Mouse (Mus musculus): ENCODE data around the gene Tmem220. TPM values are rescaled to one million over a fixed set of nuclear protein-coding genes. Genes with fewer than 3 reads are reported as not detected.

Tmem220 gene
- polyA plus RNA-seq (2015; fragmentation: Nextera tagmentation; extraction: Ambion mirVana), result 1.5 and 2.7 TPM in 2 replicates

DNA sequence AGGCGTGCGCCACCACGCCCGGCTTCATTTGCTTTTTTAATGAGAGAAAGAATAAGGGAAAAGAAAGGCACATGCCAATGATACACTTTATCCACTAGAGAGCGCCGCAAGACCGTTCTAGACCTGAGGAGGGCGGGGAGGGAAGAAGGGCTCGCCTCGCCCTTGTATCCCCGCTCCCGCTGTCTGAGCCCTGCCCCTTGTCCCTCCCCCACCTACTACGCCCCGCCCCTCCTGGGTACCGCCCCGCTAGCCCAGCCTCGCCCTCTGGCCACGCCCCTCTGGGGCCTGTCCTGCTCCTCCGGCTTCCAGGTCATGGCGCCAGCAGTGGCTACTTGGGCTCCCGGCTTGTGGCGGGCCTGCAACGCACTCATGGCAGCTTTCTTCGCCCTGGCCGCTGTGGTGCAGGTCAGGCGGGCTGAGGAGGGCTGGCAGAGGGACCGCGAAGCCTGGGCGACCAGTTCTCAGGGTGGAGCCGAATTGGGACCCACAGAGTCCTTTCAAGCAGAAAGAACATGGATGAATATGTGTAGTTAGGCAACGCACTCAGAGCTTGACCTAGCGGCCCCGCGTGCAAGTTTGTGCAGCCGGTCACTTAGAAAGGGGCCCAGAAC is at the start of gene Tmem220:
Gene Tmem220, plus strand, starts transcription at position 288 of the 611 bp plus-strand sequence.
- Histone ChIP-seq H3K4me1 (peaks cover 16% of the 10 kb centered on the region), H3K9ac (peak within 1 kb of the TSS; percentile 83), H3K27ac (replicated peaks) (no peak within 1 kb of the TSS; the same call in 1 of the 2 replicates), H3K9me3 (no peaks in the 10 kb centered on the region), H3K36me3 (no peaks in the 10 kb centered on the region), H3K27me3 (replicated peaks) (peaks cover 10% of the 10 kb centered on the region), H3K4me2 (peak within 1 kb of the TSS; percentile 81), H3K4me3 (peak within 1 kb of the TSS; percentile 66)
- peak; percentile 99 for ATAC-seq (ENCODE audit: extremely low read depth, insufficient number of reproducible peaks, low FRiP score, low TSS enrichment)
- under 1% methylated on average over 35 of the region's 35 CpGs for WGBS

DNA sequence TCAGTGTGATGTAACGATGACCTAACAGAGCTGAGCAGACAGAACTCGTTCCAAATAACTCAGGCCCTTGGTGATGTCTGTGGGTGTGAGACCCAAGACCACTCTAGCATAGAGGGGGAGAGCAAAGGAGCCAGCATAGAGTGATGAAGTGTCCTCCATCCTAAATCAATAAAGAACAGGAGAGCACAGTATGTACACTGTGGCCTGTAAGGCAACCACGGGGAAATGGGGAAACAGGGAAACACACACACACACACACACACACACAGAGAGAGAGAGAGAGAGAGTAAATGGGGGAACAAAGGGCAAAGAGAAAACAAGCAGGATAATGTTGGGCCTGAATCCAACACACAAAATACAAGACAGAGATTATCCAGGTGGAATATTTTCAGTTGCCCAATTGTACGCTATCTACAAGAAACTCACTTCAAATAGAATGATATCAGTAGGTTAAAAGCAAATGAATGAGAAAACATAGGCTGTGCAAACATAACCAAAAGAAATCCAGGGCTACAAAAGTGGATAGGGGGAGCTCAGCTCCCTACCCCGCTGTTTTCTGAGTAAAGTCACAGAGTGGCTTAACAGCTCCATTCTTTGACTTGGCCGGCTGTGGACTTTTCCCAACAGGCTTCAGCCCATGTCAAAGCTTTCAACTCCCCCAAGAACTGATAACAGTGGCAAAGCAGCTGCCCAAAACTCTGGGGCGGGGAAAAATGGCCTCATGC is 49.2 kb upstream of the Tmem220 start:
- 75% methylated on average over 7 of the region's 7 CpGs for WGBS
- Histone ChIP-seq H3K4me3 (no peak overlapping the region), H3K4me2 (no peak overlapping the region), H3K9ac (no peak overlapping the region), H3K9me3 (peaks cover 16% of the 10 kb centered on the region), H3K4me1 (no peaks in the 10 kb centered on the region), H3K27me3 (replicated peaks) (0 out of 2 replicates have a peak, but pooled peaks cover 18% of the 10 kb centered on the region), H3K27ac (replicated peaks) (no peak overlapping the region), H3K36me3 (no peaks in the 10 kb centered on the region)
- ATAC-seq (ENCODE audit: extremely low read depth, insufficient number of reproducible peaks, low FRiP score, low TSS enrichment), result no peak

DNA sequence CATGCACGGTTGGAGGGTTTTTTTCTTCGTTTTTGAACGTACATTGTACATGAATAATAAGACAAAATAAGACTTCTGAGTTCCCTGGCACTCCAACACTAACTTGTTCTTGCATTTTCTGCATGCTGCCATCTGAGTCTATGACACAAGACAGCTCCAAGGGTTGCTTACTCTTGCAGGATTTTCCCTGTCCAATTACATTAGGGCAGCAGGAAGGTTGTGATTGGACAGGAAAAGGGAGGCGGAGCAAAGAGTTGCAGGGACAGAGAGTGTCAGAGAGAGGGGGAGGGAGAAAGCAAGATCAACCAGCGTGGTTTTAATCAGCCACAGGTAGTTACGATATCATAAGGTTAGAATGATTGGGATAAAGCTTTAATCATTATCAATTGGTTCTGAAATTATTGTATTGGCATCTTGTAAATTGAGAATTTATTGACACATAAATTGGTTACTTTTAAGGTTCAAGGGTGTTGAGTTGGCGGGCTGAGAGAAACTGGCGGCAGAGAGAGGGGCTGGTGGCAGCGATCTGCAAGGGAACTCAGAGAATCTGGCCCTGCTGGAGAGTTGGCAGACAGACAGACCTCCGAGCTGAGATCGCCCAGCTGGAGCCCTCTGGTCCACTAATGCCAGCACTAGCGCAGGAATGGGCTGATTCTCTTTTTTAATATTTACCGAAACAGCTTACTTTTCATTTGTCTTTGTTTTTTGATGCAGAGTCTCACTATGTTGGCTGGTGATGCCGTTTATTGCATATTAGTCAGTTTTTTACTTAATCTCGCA is 43.4 kb upstream of the Tmem220 start:
- H3K36me3 ChIP-seq, result no peaks in the 10 kb centered on the region
- no peak for ATAC-seq (ENCODE audit: extremely low read depth, insufficient number of reproducible peaks, low FRiP score, low TSS enrichment)
- 63% methylated on average over 15 of the region's 15 CpGs for WGBS
- H3K4me2 ChIP-seq, result no peak overlapping the region
- H3K27ac ChIP-seq (replicated peaks), result no peak overlapping the region
- H3K4me3 ChIP-seq, result no peak overlapping the region
- H3K9ac ChIP-seq, result no peak overlapping the region
- H3K27me3 ChIP-seq (replicated peaks), result no peaks in the 10 kb centered on the region; the same call in 1 of the 2 replicates
- H3K4me1 ChIP-seq, result peaks cover 30% of the 10 kb centered on the region
- H3K9me3 ChIP-seq, result 0 out of 2 replicates have a peak, but pooled peaks cover 2% of the 10 kb centered on the region

DNA sequence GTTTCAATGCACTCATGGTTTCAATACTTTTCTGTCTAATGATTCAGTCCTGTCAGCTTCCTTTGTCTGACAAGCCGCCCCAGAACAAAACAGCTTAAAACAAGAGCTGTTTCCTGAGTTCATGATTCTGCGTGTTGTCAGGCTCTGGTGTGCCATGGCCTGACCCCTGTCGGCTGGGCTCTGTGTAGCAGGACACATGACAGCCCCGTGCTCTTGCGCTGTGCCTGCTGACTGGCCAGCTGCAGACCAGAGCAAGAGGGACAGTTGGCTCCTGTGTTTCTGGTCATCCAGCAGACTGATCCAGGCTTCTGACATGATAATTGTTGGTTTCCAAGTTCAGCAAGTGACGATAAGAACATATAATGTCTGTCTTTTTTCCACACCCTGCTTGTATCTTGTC is 42.2 kb upstream of the Tmem220 start:
- Histone ChIP-seq H3K27me3 (replicated peaks) (no peaks in the 10 kb centered on the region; the same call in 1 of the 2 replicates), H3K4me2 (no peak overlapping the region), H3K4me1 (peaks cover 30% of the 10 kb centered on the region), H3K9ac (no peak overlapping the region), H3K9me3 (no peaks in the 10 kb centered on the region), H3K36me3 (no peaks in the 10 kb centered on the region), H3K4me3 (no peak overlapping the region), H3K27ac (replicated peaks) (no peak overlapping the region)
- 26% methylated on average over 6 of the region's 6 CpGs for WGBS
- no peak for ATAC-seq (ENCODE audit: extremely low read depth, insufficient number of reproducible peaks, low FRiP score, low TSS enrichment)

DNA sequence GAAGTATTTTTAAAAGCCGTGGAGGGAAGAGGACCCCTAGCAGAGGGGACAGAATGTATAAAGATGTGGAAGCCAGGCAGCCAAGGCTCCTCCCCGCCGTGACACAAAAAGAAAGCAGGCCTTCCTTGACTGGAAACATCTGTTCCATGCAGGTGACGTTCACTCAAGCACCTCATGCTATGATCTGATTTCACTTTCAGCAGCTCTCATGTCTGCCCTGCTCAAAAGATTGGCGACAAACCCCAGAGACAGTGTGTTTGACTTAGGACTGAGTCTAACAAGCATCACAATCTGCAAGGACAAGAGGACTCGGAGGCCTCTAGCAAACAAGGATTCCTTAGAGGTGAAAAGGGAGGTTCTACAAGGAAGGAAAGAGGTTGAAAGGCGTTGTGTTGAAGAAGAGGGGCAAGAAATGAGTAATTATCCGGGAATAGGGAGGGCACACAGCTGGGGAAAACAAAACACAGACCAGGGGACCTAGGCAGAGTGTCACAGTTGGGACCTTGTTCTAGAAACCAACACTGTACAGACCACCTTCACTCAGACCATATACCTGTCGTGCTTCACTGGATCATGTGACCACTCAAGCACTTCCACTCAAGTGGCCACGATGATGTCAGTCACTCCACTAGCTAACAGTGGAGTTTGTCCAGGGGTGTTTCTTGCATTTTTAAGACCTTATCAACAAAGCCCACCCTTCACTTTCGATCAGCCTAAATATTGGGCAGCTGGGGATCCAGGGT is 41.4 kb upstream of the Tmem220 start:
- no peaks in the 10 kb centered on the region; the same call in none of the 2 replicates for H3K27me3 ChIP-seq (replicated peaks)
- no peaks in the 10 kb centered on the region for H3K9me3 ChIP-seq
- H3K27ac ChIP-seq (replicated peaks), result peak overlapping the region; percentile 63
- H3K4me3 ChIP-seq, result no peak overlapping the region
- no peaks in the 10 kb centered on the region for H3K36me3 ChIP-seq
- peak overlapping the region; percentile 78 for H3K9ac ChIP-seq
- ATAC-seq (ENCODE audit: extremely low read depth, insufficient number of reproducible peaks, low FRiP score, low TSS enrichment), result no peak
- H3K4me2 ChIP-seq, result peak overlapping the region; percentile 93
- 43% methylated on average over 11 of the region's 11 CpGs for WGBS
- peaks cover 30% of the 10 kb centered on the region for H3K4me1 ChIP-seq

DNA sequence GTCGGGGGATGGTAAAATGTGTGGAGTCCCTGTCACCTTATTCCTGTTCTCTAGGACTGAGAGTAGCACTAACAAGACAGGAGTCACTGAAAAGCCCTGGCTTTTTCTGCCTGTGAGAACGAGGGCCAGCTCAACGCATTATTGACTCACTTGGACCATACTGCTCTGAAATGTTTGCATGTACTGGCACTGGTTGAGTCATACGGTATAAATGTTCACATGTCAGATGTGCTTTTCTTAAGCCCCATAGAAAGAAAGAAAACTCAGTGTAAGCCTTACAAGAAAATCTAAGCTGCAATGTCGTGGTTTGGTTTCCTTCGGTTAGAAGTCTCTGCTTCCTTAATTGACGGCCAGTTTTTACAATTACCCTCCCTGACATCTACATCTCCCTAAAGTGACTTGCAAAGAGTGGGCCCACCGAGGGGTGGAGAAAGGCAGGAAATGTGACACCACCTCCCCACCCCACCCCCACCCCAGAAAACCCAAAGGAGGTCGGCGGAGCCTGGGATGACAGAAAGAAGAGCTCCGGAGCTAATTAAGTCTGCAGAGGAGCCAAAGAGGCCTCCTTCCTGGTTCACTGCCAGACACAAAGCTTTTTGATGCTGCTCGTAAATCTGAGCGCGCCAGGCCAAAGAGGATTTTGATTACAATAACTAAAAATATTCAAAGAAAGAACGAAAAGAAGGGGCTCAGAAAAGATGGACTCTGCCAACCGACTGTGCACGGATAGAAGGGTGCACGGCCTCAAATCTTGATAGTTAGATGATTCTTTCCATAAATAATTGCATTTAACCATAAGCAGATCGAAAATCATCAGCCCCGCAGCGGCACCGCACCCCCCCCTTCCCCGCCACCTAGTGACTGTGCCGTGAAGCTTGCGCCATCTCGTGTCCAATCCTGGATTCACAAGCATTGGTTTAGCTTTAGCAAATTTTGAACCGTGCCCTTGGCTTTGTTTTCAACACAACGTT is 40.5 kb upstream of the Tmem220 start:
- peak overlapping the region; percentile 58 for H3K4me3 ChIP-seq
- H3K27me3 ChIP-seq (replicated peaks), result no peaks in the 10 kb centered on the region; the same call in none of the 2 replicates
- H3K4me2 ChIP-seq, result peak overlapping the region; percentile 93
- no peaks in the 10 kb centered on the region for H3K36me3 ChIP-seq
- ATAC-seq (ENCODE audit: extremely low read depth, insufficient number of reproducible peaks, low FRiP score, low TSS enrichment), result no peak
- H3K9ac ChIP-seq, result peak overlapping the region; percentile 80
- H3K9me3 ChIP-seq, result no peaks in the 10 kb centered on the region
- peak overlapping the region; percentile 63 for H3K27ac ChIP-seq (replicated peaks)
- peaks cover 30% of the 10 kb centered on the region for H3K4me1 ChIP-seq
- WGBS, result 6% methylated on average over 28 of the region's 28 CpGs

DNA sequence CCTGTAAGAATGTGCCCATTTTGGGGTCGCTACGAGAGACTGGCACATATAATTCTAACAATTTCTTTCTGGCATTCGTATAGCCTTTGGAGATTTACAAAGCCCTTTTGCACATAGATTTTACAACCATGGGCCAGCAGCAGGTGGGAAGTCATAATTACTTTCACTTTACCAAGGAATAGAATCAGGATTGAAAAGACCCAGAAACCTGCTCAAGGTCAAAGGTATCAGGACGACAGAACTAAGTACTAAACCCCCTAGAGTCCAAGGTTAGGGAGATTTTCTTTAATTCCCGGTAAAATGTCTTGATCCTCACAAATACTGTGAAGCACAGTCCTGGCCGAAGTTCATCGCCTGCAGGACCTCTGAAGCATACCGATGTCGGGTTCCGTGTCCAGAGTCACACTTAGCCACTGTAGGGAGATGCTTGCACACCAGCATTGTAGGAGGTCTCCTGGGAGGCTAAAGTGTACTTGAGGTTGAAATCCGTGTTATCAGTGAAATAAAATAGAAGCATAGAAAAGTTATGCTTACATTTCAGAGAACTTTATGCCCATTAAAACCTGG is 39.7 kb upstream of the Tmem220 start:
- no peaks in the 10 kb centered on the region; the same call in none of the 2 replicates for H3K27me3 ChIP-seq (replicated peaks)
- H3K4me3 ChIP-seq, result peak overlapping the region; percentile 58
- no peaks in the 10 kb centered on the region for H3K9me3 ChIP-seq
- peak overlapping the region; percentile 80 for H3K9ac ChIP-seq
- no peaks in the 10 kb centered on the region for H3K36me3 ChIP-seq
- H3K27ac ChIP-seq (replicated peaks), result peak overlapping the region; percentile 34; the same call in 1 of the 2 replicates
- H3K4me1 ChIP-seq, result peaks cover 30% of the 10 kb centered on the region
- peak overlapping the region; percentile 93 for H3K4me2 ChIP-seq
- ATAC-seq (ENCODE audit: extremely low read depth, insufficient number of reproducible peaks, low FRiP score, low TSS enrichment), result no peak
- whole genome bisulfite sequencing, result 25% methylated on average over 11 of the region's 11 CpGs

DNA sequence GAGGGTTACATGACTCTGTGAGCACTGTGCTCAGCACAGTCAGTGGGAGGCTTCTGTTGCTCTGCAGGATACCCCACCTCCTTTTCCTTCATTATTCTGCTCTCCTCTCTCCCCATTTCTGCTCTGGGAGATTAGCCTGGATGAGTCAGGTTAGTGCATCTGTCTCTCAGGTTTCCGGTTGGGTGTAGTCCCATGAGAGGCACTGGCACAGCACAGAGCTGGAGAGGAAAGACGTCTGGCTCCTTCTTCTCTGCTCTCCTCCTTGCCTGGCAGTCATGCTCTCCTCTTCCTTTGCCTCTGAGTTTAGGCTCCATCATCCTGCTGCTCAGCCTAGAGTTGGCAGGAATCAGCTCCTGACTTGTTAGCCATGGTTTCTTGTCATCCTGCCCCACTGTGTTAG is 32.8 kb upstream of the Tmem220 start:
- Histone ChIP-seq H3K27ac (replicated peaks) (no peak overlapping the region), H3K27me3 (replicated peaks) (no peaks in the 10 kb centered on the region; the same call in 1 of the 2 replicates), H3K4me2 (no peak overlapping the region), H3K4me1 (no peaks in the 10 kb centered on the region), H3K9me3 (no peaks in the 10 kb centered on the region), H3K36me3 (no peaks in the 10 kb centered on the region), H3K4me3 (no peak overlapping the region), H3K9ac (no peak overlapping the region)
- 60% methylated on average over 2 of the region's 2 CpGs for WGBS
- no peak for ATAC-seq (ENCODE audit: extremely low read depth, insufficient number of reproducible peaks, low FRiP score, low TSS enrichment)

DNA sequence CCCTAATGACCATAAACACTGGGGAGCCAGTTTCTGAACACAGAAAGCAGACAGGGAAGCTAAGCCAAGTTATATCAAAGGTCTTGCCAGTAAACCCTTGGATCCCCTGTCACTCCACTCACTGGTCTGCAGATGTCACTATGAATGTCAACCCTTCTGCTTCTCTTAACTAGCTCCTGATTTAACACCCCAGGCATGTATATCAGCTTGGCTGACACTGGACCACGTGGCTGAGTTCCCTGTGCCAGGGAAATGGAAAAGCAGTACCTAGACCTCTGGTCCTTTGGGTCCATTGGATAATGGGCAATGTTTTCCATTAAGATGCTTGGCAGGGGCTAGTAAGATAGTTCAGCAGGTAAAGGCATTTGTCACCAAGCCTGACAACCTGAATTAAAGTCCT is 31.3 kb upstream of the Tmem220 start:
- no peak overlapping the region for H3K4me3 ChIP-seq
- WGBS, result 16% methylated on average over 1 of the region's 1 CpGs
- ATAC-seq (ENCODE audit: extremely low read depth, insufficient number of reproducible peaks, low FRiP score, low TSS enrichment), result no peak

DNA sequence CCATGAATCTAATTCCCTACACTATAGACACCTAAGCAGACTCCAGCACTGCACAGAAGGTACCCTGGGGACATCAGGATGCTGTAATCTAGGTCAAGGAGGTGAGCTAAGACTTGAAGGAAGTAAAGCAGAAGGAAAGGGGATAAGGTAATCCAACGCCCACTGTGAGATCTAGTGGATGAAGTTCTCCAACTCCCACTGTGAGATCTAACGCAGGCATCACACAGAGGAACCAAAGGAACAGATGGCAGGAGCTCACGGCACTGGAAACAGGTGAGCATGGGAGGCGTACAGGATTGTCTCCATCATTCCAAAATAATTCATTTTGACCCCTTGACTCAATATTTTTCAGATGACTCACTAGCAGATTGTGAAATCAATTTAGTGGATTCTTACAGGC is 28.5 kb upstream of the Tmem220 start:
- WGBS, result 69% methylated on average over 4 of the region's 4 CpGs
- no peak for ATAC-seq (ENCODE audit: extremely low read depth, insufficient number of reproducible peaks, low FRiP score, low TSS enrichment)
- Histone ChIP-seq H3K27ac (replicated peaks) (no peak overlapping the region), H3K9me3 (no peaks in the 10 kb centered on the region), H3K36me3 (no peaks in the 10 kb centered on the region), H3K4me1 (peaks cover 11% of the 10 kb centered on the region), H3K4me2 (no peak overlapping the region), H3K4me3 (no peak overlapping the region), H3K9ac (no peak overlapping the region), H3K27me3 (replicated peaks) (no peaks in the 10 kb centered on the region; the same call in 1 of the 2 replicates)

More for the DNA sequence above, 31.3 kb upstream of the Tmem220 start:
- Histone ChIP-seq H3K9ac (no peak overlapping the region), H3K36me3 (no peaks in the 10 kb centered on the region), H3K27me3 (replicated peaks) (no peaks in the 10 kb centered on the region; the same call in 1 of the 2 replicates), H3K27ac (replicated peaks) (no peak overlapping the region), H3K4me2 (no peak overlapping the region), H3K4me1 (peaks cover 8% of the 10 kb centered on the region), H3K9me3 (no peaks in the 10 kb centered on the region)
